ENCODE assay signal across 21 mouse cellular contexts in the genomic region with DNA sequence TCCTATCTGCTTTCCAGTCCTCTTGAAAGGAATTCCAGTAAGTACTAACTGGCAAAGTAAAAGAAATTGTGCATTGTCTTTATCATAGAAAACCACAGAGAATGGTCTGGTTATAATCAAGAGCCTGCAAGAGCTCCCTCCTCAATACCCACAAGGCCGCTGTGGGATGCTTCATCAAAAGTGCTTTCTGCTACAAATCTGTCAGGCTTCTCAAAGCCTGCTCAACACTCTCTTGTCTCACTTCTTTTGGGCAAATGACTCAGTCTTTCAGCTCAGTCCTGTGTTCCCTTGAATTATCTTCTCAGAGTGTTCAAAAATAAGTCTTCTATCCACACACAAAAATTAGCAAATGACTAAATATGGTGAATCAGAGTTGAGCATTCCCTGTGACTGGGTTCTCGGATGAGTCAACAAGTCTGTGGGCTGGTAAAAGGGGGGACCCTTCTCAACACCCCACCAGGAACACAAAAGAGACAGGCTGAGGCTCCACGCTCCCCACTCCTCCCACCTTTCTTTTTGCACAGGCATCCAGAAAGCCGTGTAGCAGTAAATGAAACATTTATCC.
DNase-seq lines count a peak whose midpoint lies in the region; ATAC-seq and TF ChIP-seq lines count a peak whose summit lies in the region.
"Had no signal": no experiment of that assay in that cellular context is flagged by ENCODE, and none has a peak within 500 bp of the region (broad histone marks: within the 10 kb centered on the region; RNA-seq: fewer than 3 reads in every experiment).

No protein-coding gene starts in this region.

- H3K4me1 ChIP-seq in MEL (ENCODE audit: control insufficient read depth in 1 of 2, insufficient read depth in 2 of 2, low read length in 2 of 2), result peaks cover 7 to 9% of the 10 kb centered on the region in 2 experiments
- peaks cover 47% of the 10 kb centered on the region for H3K4me1 ChIP-seq in liver, embryonic 13.5 days (replicated peaks)
- H3K4me1 ChIP-seq: heart, embryonic 12.5 days; neural tube, embryonic 12.5 days had no signal

- H3K27ac ChIP-seq in MEL (ENCODE audit: control insufficient read depth, low read depth, low read length), result peak overlapping the region; percentile 31; the same call in 1 of the 2 replicates
- H3K27ac ChIP-seq in liver, embryonic 13.5 days, result peak overlapping the region; percentile 35; the same call in 1 of the 2 replicates
- H3K27ac ChIP-seq: neural tube, embryonic 12.5 days had no signal

- intact Hi-C loops in left cerebral cortex, postnatal 10 days (cut with DNase I), result no loop called here

- no peaks in the 10 kb centered on the region for H3K79me2 ChIP-seq in MEL (ENCODE audit: control insufficient read depth, insufficient read depth, low read length, poor library complexity)

- TF ChIP-seq POLR2A in MEL (IDR thresholded peaks at IDR 0.05; ENCODE audit: control insufficient read depth in 1 of 2, insufficient read depth in 1 of 2, low read depth in 1 of 2, low read length in 2 of 2, poor library complexity in 1 of 2), result no peak

- peak; percentile 28 to 57; a peak in 2 of 4 replicates for TF ChIP-seq EP300 in MEL (IDR thresholded peaks at IDR 0.05; ENCODE audit: low read depth in 1 of 2, low read length in 2 of 2)

- H3K9me3 ChIP-seq in MEL (replicated peaks; ENCODE audit: insufficient read depth, low read length), result no peaks in the 10 kb centered on the region
- H3K9me3 ChIP-seq in liver, embryonic 13.5 days (replicated peaks), result 0 out of 2 replicates have a peak, but pooled peaks cover 6% of the 10 kb centered on the region

- no peak overlapping the region for H3K9ac ChIP-seq in MEL (ENCODE audit: control insufficient read depth, low read depth, low read length, poor library complexity, severe bottlenecking)
- H3K9ac ChIP-seq in liver, embryonic 13.5 days, result no peak overlapping the region
- H3K9ac ChIP-seq: forebrain, postnatal 0 days; heart, embryonic 12.5 days; neural tube, embryonic 12.5 days had no signal

- no peak for TF ChIP-seq RAD21 in MEL (IDR thresholded peaks at IDR 0.05; ENCODE audit: low read depth, low read length)

- no peak overlapping the region for H3K4me2 ChIP-seq in liver, embryonic 13.5 days
- H3K4me2 ChIP-seq: heart, embryonic 12.5 days; neural tube, embryonic 12.5 days had no signal

- no peak for ATAC-seq in liver, embryonic 13.5 days (ENCODE audit: low read depth)
- ATAC-seq: CD4-positive, CD25-positive, alpha-beta regulatory T cell, adult 4 months; forebrain, postnatal 0 days; hindbrain, embryonic 16.5 days; intestine, postnatal 0 days had no signal

- TF ChIP-seq CTCF in MEL (IDR thresholded peaks at IDR 0.05 in 2 of 3, conservative IDR thresholded peaks at IDR 0.05 in 1 of 3; ENCODE audit: control insufficient read depth in 1 of 3, insufficient read depth in 1 of 3, low read depth in 2 of 3, low read length in 3 of 3, poor library complexity in 1 of 3, severe bottlenecking in 1 of 3), result no peak

- 73% methylated on average over 4 of the region's 4 CpGs for WGBS in liver, embryonic 13.5 days (ENCODE audit: insufficient replicate concordance)

- peaks cover 0 to 14% of the 10 kb centered on the region in 2 experiments; a peak in 2 of 4 replicates for H3K36me3 ChIP-seq in MEL (ENCODE audit: control insufficient read depth in 1 of 2, insufficient read depth in 2 of 2, low read length in 2 of 2)
- H3K36me3 ChIP-seq in liver, embryonic 13.5 days, result no peaks in the 10 kb centered on the region
- H3K36me3 ChIP-seq: G1E; heart, embryonic 12.5 days; neural tube, embryonic 12.5 days had no signal

- peak; percentile 17 to 18 for DNase-seq in left cerebral cortex, adult 18-20 months (ENCODE audit: low spot score in 2 of 2)
- no peak for DNase-seq in left cerebral cortex, postnatal 10 days (ENCODE audit: extremely low spot score in 1 of 2, low spot score in 2 of 2)
- DNase-seq in MEL (ENCODE audit: low read depth, low spot score), result peak; percentile 42
- peak; percentile 89 for DNase-seq in brain, adult 2 months (ENCODE audit: low read depth, low spot score)
- DNase-seq in liver, embryonic 13.5 days, result no peak
- DNase-seq in thymus, postnatal 25 days, result no peak
- no peak for DNase-seq in gastrocnemius, postnatal 25 days
- DNase-seq: adrenal gland, adult 8-10 months; cerebellum, adult 18-20 months; cerebellum, postnatal 36 days; forebrain, postnatal 0 days; kidney, postnatal 25 days; layer of hippocampus, adult 9-11 months; lung, adult 18-20 months; lung, postnatal 36 days had no signal

- H3K27me3 ChIP-seq in MEL (ENCODE audit: control insufficient read depth in 1 of 2, insufficient read depth in 2 of 2, low read length in 2 of 2), result no peaks in the 10 kb centered on the region
- H3K27me3 ChIP-seq in liver, embryonic 13.5 days, result no peaks in the 10 kb centered on the region
- H3K27me3 ChIP-seq: heart, embryonic 12.5 days had no signal

- no peak overlapping the region for H3K4me3 ChIP-seq in MEL (ENCODE audit: control insufficient read depth in 1 of 2, insufficient read depth in 1 of 2, low read depth in 2 of 2, low read length in 2 of 2)
- H3K4me3 ChIP-seq in liver, embryonic 13.5 days (replicated peaks), result no peak overlapping the region
- H3K4me3 ChIP-seq: heart, embryonic 12.5 days; neural tube, embryonic 12.5 days had no signal

TF ChIP-seq in MEL, 35 proteins besides CTCF, POLR2A, EP300 and RAD21:
- TF ChIP-seq BHLHE40 (IDR thresholded peaks at IDR 0.05; ENCODE audit: borderline replicate concordance, low read depth, low read length) (no peak), RCOR1 (IDR thresholded peaks at IDR 0.05; ENCODE audit: low read depth, low read length) (peak; percentile 49; the same call in 1 of the 2 replicates), MEF2A (IDR thresholded peaks at IDR 0.05; ENCODE audit: extremely low read depth, insufficient replicate concordance, low read depth, low read length, poor library complexity, severe bottlenecking) (no peak), SIN3A (IDR thresholded peaks at IDR 0.05; ENCODE audit: low read length) (no peak), TAL1 (IDR thresholded peaks at IDR 0.05; ENCODE audit: low read length) (no peak), CHD1 (IDR thresholded peaks at IDR 0.05; ENCODE audit: low read depth, low read length) (no peak), UBTF (IDR thresholded peaks at IDR 0.05; ENCODE audit: borderline replicate concordance, insufficient read depth, low read depth, low read length) (no peak), TBP (IDR thresholded peaks at IDR 0.05; ENCODE audit: low read depth, low read length) (no peak), SMC3 (IDR thresholded peaks at IDR 0.05; ENCODE audit: low read depth, low read length) (no peak), POLR2AphosphoS2 (IDR thresholded peaks at IDR 0.05; ENCODE audit: low read length) (no peak), MYC (IDR thresholded peaks at IDR 0.05; ENCODE audit: low read depth, low read length) (no peak), GATA1 (IDR thresholded peaks at IDR 0.05; ENCODE audit: low read depth, low read length) (no peak), TCF12 (IDR thresholded peaks at IDR 0.05; ENCODE audit: low read depth, low read length) (peak; percentile 42), ZKSCAN1 (IDR thresholded peaks at IDR 0.05; ENCODE audit: low read depth, low read length) (no peak), ELF1 (IDR thresholded peaks at IDR 0.05; ENCODE audit: low read depth, low read length) (no peak), MAX (IDR thresholded peaks at IDR 0.05; ENCODE audit: low read length) (no peak), ETS1 (IDR thresholded peaks at IDR 0.05; ENCODE audit: low read depth, low read length) (0 out of 2 replicates have a peak, but pooled peaks have one; percentile 23), HCFC1 (IDR thresholded peaks at IDR 0.05; ENCODE audit: low read depth, low read length) (no peak), NELFE (IDR thresholded peaks at IDR 0.05; ENCODE audit: low read depth, low read length) (no peak), MYB (IDR thresholded peaks at IDR 0.05; ENCODE audit: low read depth, low read length) (no peak)

Comparison
In these comparisons a context has a peak if more than half of its experiments do, and no peak if none do; other contexts are left out.
1. DNase-seq: peak in left cerebral cortex, adult 18-20 months (2 of 2), MEL (single experiment) and brain, adult 2 months (single experiment); none in left cerebral cortex, postnatal 10 days (0 of 2), liver, embryonic 13.5 days (single experiment), thymus, postnatal 25 days (single experiment) and gastrocnemius, postnatal 25 days (single experiment).